In genomic region chr9:106456325-106457162, GRCm38 (mm10) we compare ENCODE assay signal across 8 mouse cellular contexts. TPM values are rescaled to one million over a fixed set of nuclear protein-coding genes. Genes with fewer than 3 reads are reported as not detected.
A peak's percentile ranks its signal among the peaks of the same experiment; 100 is the strongest.
DNase-seq lines count a peak whose midpoint lies in the region; ATAC-seq and TF ChIP-seq lines count a peak whose summit lies in the region.

No protein-coding gene starts in this region.

- H3K27ac ChIP-seq in heart, embryonic 11.5 days (ENCODE audit: low read depth, low read length): peak overlapping the region; percentile 18
- peak overlapping the region; percentile 57 for H3K27ac ChIP-seq in forebrain, postnatal 0 days (ENCODE audit: low read depth, low read length)
- H3K27ac ChIP-seq in midbrain, embryonic 11.5 days (ENCODE audit: low read depth, low read length): peak overlapping the region; percentile 97

- no peak for DNase-seq in heart, adult 9 months (ENCODE audit: low spot score in 2 of 2)
- peak; percentile 35 for DNase-seq in cerebellum, adult 8-10 months
- DNase-seq in forebrain, postnatal 0 days: peak; percentile 24
- DNase-seq in midbrain, embryonic 11.5 days (ENCODE audit: low spot score, missing footprints): no peak
- no peak for DNase-seq in layer of hippocampus, postnatal 14 days (ENCODE audit: low spot score in 2 of 2)
- no peak for DNase-seq in urinary bladder, postnatal 14 days (ENCODE audit: low spot score)
- no peak for DNase-seq in thymus, postnatal 36 days

- no peak for ATAC-seq in heart, embryonic 11.5 days (replicated peaks; ENCODE audit: insufficient number of reproducible peaks, low FRiP score, low TSS enrichment)
- ATAC-seq in forebrain, postnatal 0 days: no peak
- peak; percentile 26 for ATAC-seq in midbrain, embryonic 11.5 days (ENCODE audit: low FRiP score)

- H3K9me3 ChIP-seq in heart, embryonic 11.5 days (replicated peaks; ENCODE audit: control insufficient read depth, low read length): no peaks in the 10 kb centered on the region
- H3K9me3 ChIP-seq in forebrain, postnatal 0 days (ENCODE audit: low read length): no peaks in the 10 kb centered on the region
- no peaks in the 10 kb centered on the region for H3K9me3 ChIP-seq in midbrain, embryonic 11.5 days (ENCODE audit: control insufficient read depth, low read length)

- peak overlapping the region; percentile 77; the same call in 1 of the 2 replicates for H3K4me3 ChIP-seq in heart, embryonic 11.5 days (ENCODE audit: low read depth, low read length)
- H3K4me3 ChIP-seq in forebrain, postnatal 0 days (ENCODE audit: low read depth, low read length): no peak overlapping the region
- peak overlapping the region; percentile 88 for H3K4me3 ChIP-seq in midbrain, embryonic 11.5 days (ENCODE audit: low read depth, low read length)

- peaks cover 52% of the 10 kb centered on the region for H3K4me1 ChIP-seq in heart, embryonic 11.5 days (ENCODE audit: control insufficient read depth, insufficient read depth, low read length)
- peaks cover 29% of the 10 kb centered on the region for H3K4me1 ChIP-seq in forebrain, postnatal 0 days (ENCODE audit: insufficient read depth)
- H3K4me1 ChIP-seq in midbrain, embryonic 11.5 days (ENCODE audit: control insufficient read depth, insufficient read depth, low read length): peaks cover 66% of the 10 kb centered on the region

- 41% methylated on average over 15 of the region's 15 CpGs for WGBS in heart, embryonic 11.5 days (ENCODE audit: insufficient replicate concordance)
- 25% methylated on average over 15 of the region's 15 CpGs for WGBS in forebrain, postnatal 0 days
- 25% methylated on average over 15 of the region's 15 CpGs for whole genome bisulfite sequencing in midbrain, embryonic 11.5 days

- TF ChIP-seq CTCF in forebrain, postnatal 0 days (IDR thresholded peaks at IDR 0.05; ENCODE audit: low read depth): no peak

- peaks cover 6% of the 10 kb centered on the region; the same call in 1 of the 2 replicates for H3K36me3 ChIP-seq in heart, embryonic 11.5 days (ENCODE audit: control insufficient read depth, insufficient read depth, low read length)
- H3K36me3 ChIP-seq in forebrain, postnatal 0 days (ENCODE audit: insufficient read depth): peaks cover 9% of the 10 kb centered on the region
- peaks cover 8% of the 10 kb centered on the region for H3K36me3 ChIP-seq in midbrain, embryonic 11.5 days (ENCODE audit: control insufficient read depth, insufficient read depth, low read length)

- peak overlapping the region; percentile 52; the same call in 1 of the 2 replicates for H3K9ac ChIP-seq in heart, embryonic 11.5 days (ENCODE audit: low read depth, low read length)
- peak overlapping the region; percentile 35 for H3K9ac ChIP-seq in forebrain, postnatal 0 days
- peak overlapping the region; percentile 97 for H3K9ac ChIP-seq in midbrain, embryonic 11.5 days (ENCODE audit: low read length)

- H3K27me3 ChIP-seq in heart, embryonic 11.5 days (ENCODE audit: control insufficient read depth, insufficient read depth, low read length): peaks cover 7% of the 10 kb centered on the region
- H3K27me3 ChIP-seq in forebrain, postnatal 0 days (ENCODE audit: insufficient read depth, low read length): no peaks in the 10 kb centered on the region
- H3K27me3 ChIP-seq in midbrain, embryonic 11.5 days (ENCODE audit: control insufficient read depth, insufficient read depth, low read length): no peaks in the 10 kb centered on the region

- H3K4me2 ChIP-seq in heart, embryonic 11.5 days: peak overlapping the region; percentile 96
- H3K4me2 ChIP-seq in forebrain, postnatal 0 days (ENCODE audit: low read depth): peak overlapping the region; percentile 97
- peak overlapping the region; percentile 78 for H3K4me2 ChIP-seq in midbrain, embryonic 11.5 days

RNA-seq across cellular contexts. Expression of gene Pcbp4, which starts 3.5 kb away (rescaled TPM):
- 77.0 and 80.4 TPM in 2 replicates for polyA plus RNA-seq in heart, embryonic 11.5 days (2014; fragmentation: Nextera tagmentation; extraction: Ambion mirVana)
- 454 and 602 TPM in 2 replicates for total RNA-seq in forebrain, postnatal 0 days (2014; rRNA removed)
- 251 and 273 TPM in 2 replicates for polyA plus RNA-seq in forebrain, postnatal 0 days (2015; fragmentation: Nextera tagmentation; extraction: Ambion mirVana)
- polyA plus RNA-seq in midbrain, embryonic 11.5 days (2014; fragmentation: Nextera tagmentation; extraction: Ambion mirVana): 219 and 256 TPM in 2 replicates
- total RNA-seq in layer of hippocampus, postnatal 14 days (2021): 100 to 1,000 TPM; 181 to 195 TPM

RNA-seq across cellular contexts. Expression of gene Abhd14a, which starts 9.1 kb away (rescaled TPM):
- polyA plus RNA-seq in heart, embryonic 11.5 days (2014; fragmentation: Nextera tagmentation; extraction: Ambion mirVana): 41.2 and 41.9 TPM in 2 replicates
- total RNA-seq in forebrain, postnatal 0 days (2014; rRNA removed): 54.4 and 63.2 TPM in 2 replicates
- polyA plus RNA-seq in forebrain, postnatal 0 days (2015; fragmentation: Nextera tagmentation; extraction: Ambion mirVana): 84.1 and 87.1 TPM in 2 replicates
- polyA plus RNA-seq in midbrain, embryonic 11.5 days (2014; fragmentation: Nextera tagmentation; extraction: Ambion mirVana): 30.8 and 34.5 TPM in 2 replicates
- 10 to 100 TPM; 40.9 to 41.8 TPM for total RNA-seq in layer of hippocampus, postnatal 14 days (2021)

RNA-seq across cellular contexts. Expression of gene Gpr62, which starts 9.2 kb away (rescaled TPM):
- polyA plus RNA-seq in heart, embryonic 11.5 days (2014; fragmentation: Nextera tagmentation; extraction: Ambion mirVana): 0.25 and 0.46 TPM in 2 replicates
- 1.5 and 1.8 TPM in 2 replicates for total RNA-seq in forebrain, postnatal 0 days (2014; rRNA removed)
- polyA plus RNA-seq in forebrain, postnatal 0 days (2015; fragmentation: Nextera tagmentation; extraction: Ambion mirVana): 2.3 and 3.0 TPM in 2 replicates
- 0.12 and 0.23 TPM in 2 replicates for polyA plus RNA-seq in midbrain, embryonic 11.5 days (2014; fragmentation: Nextera tagmentation; extraction: Ambion mirVana)
- total RNA-seq in layer of hippocampus, postnatal 14 days (2021): 1 to 10 TPM; 7.1 to 7.4 TPM

RNA-seq across cellular contexts. Expression of gene Abhd14b, which starts 9.3 kb away (rescaled TPM):
- 4.7 and 5.0 TPM in 2 replicates for polyA plus RNA-seq in heart, embryonic 11.5 days (2014; fragmentation: Nextera tagmentation; extraction: Ambion mirVana)
- 10.5 and 13.8 TPM in 2 replicates for total RNA-seq in forebrain, postnatal 0 days (2014; rRNA removed)
- polyA plus RNA-seq in forebrain, postnatal 0 days (2015; fragmentation: Nextera tagmentation; extraction: Ambion mirVana): 7.6 and 8.8 TPM in 2 replicates
- polyA plus RNA-seq in midbrain, embryonic 11.5 days (2014; fragmentation: Nextera tagmentation; extraction: Ambion mirVana): 3.9 and 4.5 TPM in 2 replicates
- 10 to 100 TPM in 1 of 2 experiments, 1 to 10 TPM in 1; 9.6 to 12.4 TPM for total RNA-seq in layer of hippocampus, postnatal 14 days (2021)

RNA-seq across cellular contexts. Expression of gene Acy1, which starts 18.4 kb away (rescaled TPM):
- polyA plus RNA-seq in heart, embryonic 11.5 days (2014; fragmentation: Nextera tagmentation; extraction: Ambion mirVana): 23.2 and 27.7 TPM in 2 replicates
- 12.9 and 18.1 TPM in 2 replicates for total RNA-seq in forebrain, postnatal 0 days (2014; rRNA removed)
- 20.5 and 21.0 TPM in 2 replicates for polyA plus RNA-seq in forebrain, postnatal 0 days (2015; fragmentation: Nextera tagmentation; extraction: Ambion mirVana)
- 29.9 and 30.4 TPM in 2 replicates for polyA plus RNA-seq in midbrain, embryonic 11.5 days (2014; fragmentation: Nextera tagmentation; extraction: Ambion mirVana)
- 10 to 100 TPM; 10.3 to 11.5 TPM for total RNA-seq in layer of hippocampus, postnatal 14 days (2021)

Comparison
In these comparisons a context has a peak if more than half of its experiments do, and no peak if none do; other contexts are left out.
1. H3K27ac ChIP-seq: peak in every context shown above with its lines; median percentile 97 in midbrain, embryonic 11.5 days; 57 in forebrain, postnatal 0 days; 18 in heart, embryonic 11.5 days.
2. H3K9ac ChIP-seq: peak in every context shown above with its lines; median percentile 97 in midbrain, embryonic 11.5 days; 52 in heart, embryonic 11.5 days; 35 in forebrain, postnatal 0 days.
3. DNase-seq: peak in cerebellum, adult 8-10 months (single experiment) and forebrain, postnatal 0 days (single experiment); none in heart, adult 9 months (0 of 2), midbrain, embryonic 11.5 days (single experiment), layer of hippocampus, postnatal 14 days (0 of 2), urinary bladder, postnatal 14 days (single experiment) and thymus, postnatal 36 days (0 of 2).
4. Peak in every context shown above with its lines, with median percentiles within 50 percentile points of each other: H3K4me2 ChIP-seq.